ENCODE assay signal across 11 mouse cellular contexts in the genomic region with DNA sequence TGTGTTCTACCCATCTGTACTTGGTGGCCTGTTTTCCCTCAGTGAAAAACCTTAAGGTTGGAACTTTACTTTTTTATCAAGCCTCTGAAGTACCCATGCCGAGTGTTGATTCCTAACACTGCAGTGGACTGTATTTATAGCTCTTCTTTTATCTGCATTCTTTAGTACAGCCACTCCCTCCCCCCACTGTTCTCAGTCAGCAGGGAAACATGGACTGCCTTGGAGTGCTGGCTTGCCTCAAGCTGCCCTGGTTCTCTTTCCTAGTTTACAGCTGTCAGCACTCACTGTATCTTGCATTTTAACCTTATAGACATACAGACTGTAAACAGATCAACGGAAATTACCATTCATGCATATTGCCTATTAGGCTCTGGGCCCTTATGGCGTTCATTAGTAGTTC. TPM values are rescaled to one million over a fixed set of nuclear protein-coding genes. Genes with fewer than 3 reads are reported as not detected.
DNase-seq lines count a peak whose midpoint lies in the region; ATAC-seq and TF ChIP-seq lines count a peak whose summit lies in the region.
"Had no signal": no experiment of that assay in that cellular context is flagged by ENCODE, and none has a peak within 500 bp of the region (broad histone marks: within the 10 kb centered on the region; RNA-seq: fewer than 3 reads in every experiment).

No protein-coding gene starts in this region.

- no peak for TF ChIP-seq CTCF in gastrocnemius, adult 2 months (IDR thresholded peaks at IDR 0.05)

- no peak for DNase-seq in frontal cortex, postnatal 25 days (ENCODE audit: low spot score in 2 of 2)
- peak; percentile 21 for DNase-seq in right cerebral cortex, adult 18-20 months
- no peak for DNase-seq in right cerebral cortex, postnatal 25 days
- peak; percentile 67 for DNase-seq in heart, postnatal 4 days
- DNase-seq in gastrocnemius, adult 2 months = no peak
- DNase-seq in gastrocnemius, postnatal 10 days = no peak
- no peak for DNase-seq in c-Kit-positive CD71-positive TER-119-positive erythroid progenitor cells, embryonic 14.5 days (ENCODE audit: low spot score)
- DNase-seq: adrenal gland, postnatal 25 days; midbrain, embryonic 14.5 days had no signal

- no peak overlapping the region for H3K27ac ChIP-seq in gastrocnemius, adult 2 months
- H3K27ac ChIP-seq: embryonic facial prominence, embryonic 12.5 days had no signal

- no peak overlapping the region for H3K4me3 ChIP-seq in gastrocnemius, adult 2 months
- H3K4me3 ChIP-seq: embryonic facial prominence, embryonic 12.5 days had no signal

- peak; percentile 73 for ATAC-seq in frontal cortex, adult (ENCODE audit: low TSS enrichment)

- intact Hi-C loops in gastrocnemius, adult 2 months (cut with DNase I) = no loop called here

RNA-seq across cellular contexts. Expression of a gene that starts 32.8 kb away (rescaled TPM):
- 10 to 100 TPM; 21.7 to 21.9 TPM for total RNA-seq in heart, postnatal 4 days (2021)
- 1 to 10 TPM; 8.1 to 9.0 TPM for total RNA-seq in gastrocnemius, adult 2 months (2021)
- 10 to 100 TPM in 1 of 2 experiments, 1 to 10 TPM in 1; 9.1 to 11.0 TPM for total RNA-seq in gastrocnemius, postnatal 10 days (2021)

Comparison
In these comparisons a context has a peak if more than half of its experiments do, and no peak if none do; other contexts are left out.
1. DNase-seq: peak in right cerebral cortex, adult 18-20 months (single experiment) and heart, postnatal 4 days (single experiment); none in frontal cortex, postnatal 25 days (0 of 2), right cerebral cortex, postnatal 25 days (single experiment), gastrocnemius, adult 2 months (single experiment), gastrocnemius, postnatal 10 days (single experiment) and c-Kit-positive CD71-positive TER-119-positive erythroid progenitor cells, embryonic 14.5 days (single experiment).